Mouse (Mus musculus) common myeloid progenitor, adult 5-6 weeks (primary cell): ENCODE results near the gene Mylk3. TPM values are rescaled to one million over a fixed set of nuclear protein-coding genes. Genes with fewer than 3 reads are reported as not detected.

ENCODE experiments used
- ATAC-seq: replicated peaks from 2 replicates; pipeline ENCODE4 v1.8.0; 2016; ENCODE audit warnings: low read depth, mild to moderate bottlenecking, moderate TSS enrichment, inconsistent platforms; ENCODE audit not compliant: poor library complexity, severe bottlenecking
- total RNA-seq: library from RNA; stranded (forward); fragments of 200-1000, 187-1606 nt; gene quantifications from 2 replicates; pipeline ENCODE4 v1.2.3, GENCODE M21; 2017

Gene Mylk3
- total RNA-seq, 1 experiment from 2014 or later: 15.0 TPM

GRCm38 (mm10) chr8:85393199-85393598, 7.1 kb upstream of the Mylk3 start:
- ATAC-seq: no peak

- no peak for ATAC-seq
These were observed 5.3 kb upstream of the Mylk3 start for GRCm38 (mm10) chr8:85391438-85391837.

- ATAC-seq: no peak
These were observed 4.2 kb downstream of the Mylk3 start for GRCm38 (mm10) chr8:85381926-85382325.

- ATAC-seq: peak; percentile 82
These were observed 5.3 kb downstream of the Mylk3 start for GRCm38 (mm10) chr8:85380824-85381209.

- ATAC-seq: peak; percentile 6
These were observed 5.9 kb downstream of the Mylk3 start for GRCm38 (mm10) chr8:85380123-85380823.

- peak; percentile 61 for ATAC-seq
These were observed 6.9 kb downstream of the Mylk3 start for GRCm38 (mm10) chr8:85379142-85379781.

- ATAC-seq: no peak
These were observed 9.6 kb downstream of the Mylk3 start for GRCm38 (mm10) chr8:85376516-85376915.

- ATAC-seq: no peak
These were observed 11.9 kb downstream of the Mylk3 start for GRCm38 (mm10) chr8:85374286-85374685.

GRCm38 (mm10) chr8:85373435-85374039, 12.6 kb downstream of the Mylk3 start:
- peak; percentile 39; the same call in 1 of the 2 replicates for ATAC-seq

- no peak for ATAC-seq
These were observed 13.7 kb downstream of the Mylk3 start for GRCm38 (mm10) chr8:85372465-85372839.

GRCm38 (mm10) chr8:85371736-85372464, 14.2 kb downstream of the Mylk3 start:
- no peak for ATAC-seq

- no peak for ATAC-seq
These were observed 21.0 kb downstream of the Mylk3 start for GRCm38 (mm10) chr8:85365176-85365575.

- ATAC-seq: no peak
These were observed 21.5 kb downstream of the Mylk3 start for GRCm38 (mm10) chr8:85364628-85365027.

- ATAC-seq: no peak
These were observed 22.7 kb downstream of the Mylk3 start for GRCm38 (mm10) chr8:85363406-85363805.

- ATAC-seq: no peak
These were observed 23.9 kb downstream of the Mylk3 start for GRCm38 (mm10) chr8:85362211-85362610.

- ATAC-seq: no peak
These were observed 32.9 kb downstream of the Mylk3 start for GRCm38 (mm10) chr8:85353287-85353686.

GRCm38 (mm10) chr8:85339871-85340573, 46.1 kb downstream of the Mylk3 start:
- ATAC-seq: no peak

GRCm38 (mm10) chr8:85337681-85338080, 48.5 kb downstream of the Mylk3 start:
- no peak for ATAC-seq

GRCm38 (mm10) chr8:85336211-85336933, 49.8 kb downstream of the Mylk3 start:
- no peak for ATAC-seq
